Mouse (Mus musculus) lung, postnatal 0 days (tissue): ENCODE data around the gene Rnf182. TPM values are rescaled to one million over a fixed set of nuclear protein-coding genes. Genes with fewer than 3 reads are reported as not detected.
A peak's percentile ranks its signal among the peaks of the same experiment; 100 is the strongest.

Experiments used
- ATAC-seq: fragments of 200-750 bp; cut with Nextera tagmentation; 2 replicates; pipeline ENCODE4 v1.8.0; 2017; ENCODE audit warnings: moderate library complexity
- DNase-seq: peaks from one replicate; pipeline ENCODE4 v3.0.0-alpha.2; 2016; ENCODE audit warnings: low spot score
- H3K27ac ChIP-seq: fragments of 300-500 bp; sonication (generic); 2 replicates; pipeline ENCODE4 v1.5.1; 2014; ENCODE audit warnings: antibody characterized with exemption, mild to moderate bottlenecking, low read length, mixed read lengths
- H3K27me3 ChIP-seq: fragments of 300-500 bp; sonication (generic); replicated peaks from 2 replicates; pipeline ENCODE4 v1.6.1; 2014; ENCODE audit warnings: low read length, mixed read lengths; ENCODE audit not compliant: insufficient read depth
- H3K36me3 ChIP-seq: fragments of 300-500 bp; sonication (generic); 2 replicates; pipeline ENCODE4 v1.6.1; 2014; ENCODE audit warnings: low read length, mixed read lengths; ENCODE audit not compliant: insufficient read depth
- H3K4me1 ChIP-seq: fragments of 300-500 bp; sonication (generic); 2 replicates; pipeline ENCODE4 v1.6.1; 2014; ENCODE audit warnings: antibody characterized with exemption, low read depth, low read length, mixed read lengths; ENCODE audit not compliant: insufficient read depth
- H3K4me2 ChIP-seq: fragments of 300-500 bp; sonication (generic); replicated peaks from 2 replicates; pipeline ENCODE4 v1.6.1; 2014; ENCODE audit warnings: low read depth, mild to moderate bottlenecking, low read length, moderate library complexity, mixed read lengths
- H3K4me3 ChIP-seq: fragments of 300-500 bp; sonication (generic); 2 replicates; pipeline ENCODE4 v1.5.1; 2014; ENCODE audit warnings: low read depth, low read length
- H3K9ac ChIP-seq: fragments of 300-500 bp; sonication (generic); replicated peaks from 2 replicates; pipeline ENCODE4 v1.6.1; 2014; ENCODE audit warnings: low read depth, mild to moderate bottlenecking
- H3K9me3 ChIP-seq: fragments of 300-500 bp; sonication (generic); 2 replicates; pipeline ENCODE4 v1.6.1; 2016; ENCODE audit warnings: low read length, mixed read lengths
- CTCF ChIP-seq: IDR thresholded peaks from 2 replicates; pipeline ENCODE4 v1.5.1; 2016; ENCODE audit warnings: antibody characterized with exemption, mild to moderate bottlenecking
- EP300 ChIP-seq: IDR thresholded peaks from 2 replicates; pipeline ENCODE4 v1.6.1; 2016; ENCODE audit warnings: antibody characterized with exemption, mild to moderate bottlenecking, control low read depth
- WGBS: fragments of 180-500 bp; shearing (Covaris S2); extraction: QIAGEN DNeasy Blood & Tissue Kit; methylation state at CpG from one replicate; pipeline ENCODE4 v1.1.7; 2014; 5-methylcytosine and 5-hydroxymethylcytosine counted together
- polyA plus RNA-seq: library from polyadenylated mRNA; unstranded; fragments of >200 nt; fragmentation: Nextera tagmentation; extraction: Ambion mirVana; gene quantifications from 2 replicates; pipeline ENCODE4 v1.2.1, GENCODE M21; 2015

Gene Rnf182
- 0.37 and 0.63 TPM in 2 replicates for polyA plus RNA-seq

GRCm38 (mm10) chr13:43615577-43616254 lies at the start of gene Rnf182:
Gene Rnf182 (plus strand): TSS chr13:43615710.
- 3% methylated on average over 50 of the region's 58 CpGs for WGBS
- Histone ChIP-seq H3K9ac (peak within 1 kb of the TSS; percentile 10; the same call in 1 of the 2 replicates), H3K9me3 (no peaks in the 10 kb centered on the region), H3K4me3 (peak within 1 kb of the TSS; percentile 48), H3K36me3 (no peaks in the 10 kb centered on the region), H3K27me3 (no peaks in the 10 kb centered on the region), H3K4me2 (peak within 1 kb of the TSS; percentile 92), H3K27ac (no peak within 1 kb of the TSS), H3K4me1 (no peaks in the 10 kb centered on the region)
- DNase-seq (peak; percentile 74), ATAC-seq (peak; percentile 90)
- TF ChIP-seq CTCF = no peak
- TF ChIP-seq EP300 = no peak

- TF ChIP-seq EP300 = no peak
- no peak for TF ChIP-seq CTCF
- H3K4me2 ChIP-seq = no peak overlapping the region
- ATAC-seq (no peak), DNase-seq (no peak)
- H3K4me1 ChIP-seq = no peaks in the 10 kb centered on the region
- no peaks in the 10 kb centered on the region for H3K27me3 ChIP-seq
- no peak overlapping the region for H3K4me3 ChIP-seq
- no peak overlapping the region for H3K27ac ChIP-seq
- H3K36me3 ChIP-seq = no peaks in the 10 kb centered on the region
- WGBS = 89% methylated on average over 8 of the region's 8 CpGs
- H3K9ac ChIP-seq = no peak overlapping the region
- H3K9me3 ChIP-seq = no peaks in the 10 kb centered on the region
Observed at GRCm38 (mm10) chr13:43566184-43566583, 49.3 kb upstream of the Rnf182 start.

DNA sequence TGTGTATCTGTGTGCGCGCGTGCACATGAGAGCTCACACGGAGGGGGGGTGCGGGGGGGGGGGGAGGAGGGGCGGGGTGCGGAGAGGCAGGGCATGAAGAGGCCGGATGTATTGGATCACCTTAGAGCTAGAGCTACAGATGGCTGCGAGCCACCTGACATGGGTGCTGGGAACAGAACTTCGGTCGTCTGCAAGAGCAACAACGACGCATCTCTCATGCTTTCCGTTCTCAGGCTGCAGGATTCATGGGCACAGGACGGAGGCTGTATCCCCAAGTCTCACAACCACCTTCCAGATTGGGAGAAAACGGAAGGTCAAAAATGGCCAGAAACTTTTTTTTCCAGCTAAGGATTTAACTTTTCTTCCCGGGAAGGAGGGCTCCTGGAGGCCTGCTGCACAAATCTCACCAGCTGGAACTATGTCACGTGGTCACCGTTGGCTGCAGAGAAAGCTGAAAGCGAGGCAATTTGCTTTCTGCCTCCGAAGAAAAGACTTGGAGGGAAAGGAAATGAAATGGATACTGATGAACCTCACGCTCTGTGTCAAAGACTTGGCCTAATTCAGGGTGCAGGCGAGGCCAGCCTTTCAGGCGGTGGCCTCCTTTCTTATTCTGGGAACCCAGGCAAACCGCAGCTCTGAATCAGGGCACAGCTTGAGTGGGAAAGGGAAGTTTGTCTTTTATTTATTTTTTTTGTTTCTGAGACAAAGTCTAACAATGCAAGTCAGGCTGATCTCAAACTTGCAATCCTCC lies 48.2 kb upstream of the Rnf182 start:
- DNase-seq (peak; percentile 48), ATAC-seq (no peak)
- H3K27me3 ChIP-seq = no peaks in the 10 kb centered on the region
- H3K9ac ChIP-seq = no peak overlapping the region
- H3K9me3 ChIP-seq = no peaks in the 10 kb centered on the region
- H3K4me1 ChIP-seq = no peaks in the 10 kb centered on the region
- H3K4me3 ChIP-seq = no peak overlapping the region
- H3K4me2 ChIP-seq = no peak overlapping the region
- TF ChIP-seq CTCF (no peak), EP300 (no peak)
- H3K36me3 ChIP-seq = no peaks in the 10 kb centered on the region
- 71% methylated on average over 25 of the region's 25 CpGs for WGBS
- H3K27ac ChIP-seq = no peak overlapping the region

DNA sequence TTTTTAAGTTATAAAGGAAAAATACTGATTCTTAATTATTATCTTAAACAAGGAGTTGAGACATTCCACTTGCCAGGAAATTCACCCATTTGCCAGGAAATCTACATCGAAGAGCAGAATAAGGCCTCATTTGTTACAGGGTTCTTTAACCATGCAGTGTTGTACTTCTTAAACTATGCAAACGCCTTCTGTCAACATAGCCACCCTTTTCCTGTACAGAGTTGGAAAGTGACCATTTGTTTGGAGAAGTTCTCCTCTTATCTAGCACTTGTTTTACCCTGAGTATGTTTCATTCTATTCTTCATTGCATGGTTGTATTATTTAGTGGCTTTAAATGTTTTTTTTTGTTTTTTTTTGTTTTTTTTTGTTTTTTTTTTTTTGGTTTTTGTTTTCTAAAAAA lies 41.5 kb upstream of the Rnf182 start:
- Histone ChIP-seq H3K4me2 (no peak overlapping the region), H3K9me3 (no peaks in the 10 kb centered on the region), H3K4me3 (no peak overlapping the region), H3K9ac (no peak overlapping the region), H3K36me3 (no peaks in the 10 kb centered on the region), H3K27ac (no peak overlapping the region), H3K27me3 (no peaks in the 10 kb centered on the region), H3K4me1 (no peaks in the 10 kb centered on the region)
- TF ChIP-seq CTCF = no peak
- peak; percentile 42; the same call in 1 of the 2 replicates for TF ChIP-seq EP300
- ATAC-seq = peak; percentile 57; the same call in 1 of the 2 replicates
- 34% methylated on average over 2 of the region's 2 CpGs for WGBS
- DNase-seq = peak; percentile 65

GRCm38 (mm10) chr13:43575431-43575830 lies 40.1 kb upstream of the Rnf182 start:
- Histone ChIP-seq H3K9ac (no peak overlapping the region), H3K4me2 (no peak overlapping the region), H3K4me1 (no peaks in the 10 kb centered on the region), H3K9me3 (no peaks in the 10 kb centered on the region), H3K36me3 (no peaks in the 10 kb centered on the region), H3K27me3 (no peaks in the 10 kb centered on the region), H3K4me3 (no peak overlapping the region), H3K27ac (no peak overlapping the region)
- DNase-seq (no peak), ATAC-seq (no peak)
- 98% methylated on average over 5 of the region's 5 CpGs for WGBS
- TF ChIP-seq EP300 (no peak), CTCF (no peak)

DNA sequence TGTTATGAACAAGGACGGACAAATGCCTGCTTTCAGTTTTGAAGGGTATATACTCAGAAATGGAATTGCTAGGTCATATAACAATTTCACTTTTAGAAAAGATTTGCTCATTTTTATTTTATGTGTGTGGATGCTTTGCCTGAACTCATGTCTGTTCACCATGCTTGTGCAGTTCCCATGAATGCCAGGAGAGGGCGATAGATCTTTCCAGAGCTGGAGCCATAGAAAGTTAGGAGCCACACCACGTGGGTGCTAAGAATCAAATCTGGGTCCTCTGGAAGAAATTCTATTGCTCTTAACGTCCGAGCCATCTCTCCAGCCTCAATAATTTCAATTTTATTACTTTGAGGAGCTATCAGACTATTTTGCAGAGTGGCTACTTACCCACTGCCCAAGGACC lies 38.3 kb upstream of the Rnf182 start:
- Histone ChIP-seq H3K4me3 (no peak overlapping the region), H3K4me2 (no peak overlapping the region), H3K27ac (no peak overlapping the region), H3K4me1 (no peaks in the 10 kb centered on the region), H3K9ac (no peak overlapping the region), H3K27me3 (no peaks in the 10 kb centered on the region), H3K36me3 (no peaks in the 10 kb centered on the region), H3K9me3 (no peaks in the 10 kb centered on the region)
- WGBS = 66% methylated on average over 5 of the region's 5 CpGs
- peak; percentile 54 for TF ChIP-seq CTCF
- no peak for TF ChIP-seq EP300
- ATAC-seq = no peak
- no peak for DNase-seq
